Mouse (Mus musculus): ENCODE measurements at regions not wholly inside any gene's neighbourhood (a gene's known extent, or its start where the extent isn't known, plus 50 kb on each side); places are given as distances from the start of the nearest gene placed in this dataset.
A peak's percentile ranks its signal among the peaks of the same experiment; 100 is the strongest.

GRCm38 (mm10) chr8:26892380-26892779 lies 84.7 kb upstream of the Zfp703 start:
- no peak for DNase-seq

DNA sequence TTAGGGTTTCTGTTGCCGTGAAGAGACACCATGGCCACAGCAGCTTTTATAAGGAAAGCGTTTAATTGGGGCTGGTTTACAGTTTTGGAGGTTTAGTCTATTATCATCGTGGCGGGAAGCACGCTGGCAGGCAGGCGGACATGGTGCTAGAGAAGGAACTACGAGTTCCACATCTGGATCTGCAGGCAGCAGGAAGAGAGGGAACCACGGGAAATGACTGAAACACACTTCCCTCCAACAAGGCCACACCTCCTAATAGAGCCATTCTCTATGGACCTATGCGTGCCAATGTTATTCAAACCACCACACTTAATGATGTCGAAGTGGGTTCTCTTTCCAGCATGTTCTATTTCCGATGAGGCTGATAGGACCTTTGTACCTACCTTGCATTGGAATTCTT lies 81.3 kb upstream of the Zfp703 start:
- DNase-seq, result no peak

DNA sequence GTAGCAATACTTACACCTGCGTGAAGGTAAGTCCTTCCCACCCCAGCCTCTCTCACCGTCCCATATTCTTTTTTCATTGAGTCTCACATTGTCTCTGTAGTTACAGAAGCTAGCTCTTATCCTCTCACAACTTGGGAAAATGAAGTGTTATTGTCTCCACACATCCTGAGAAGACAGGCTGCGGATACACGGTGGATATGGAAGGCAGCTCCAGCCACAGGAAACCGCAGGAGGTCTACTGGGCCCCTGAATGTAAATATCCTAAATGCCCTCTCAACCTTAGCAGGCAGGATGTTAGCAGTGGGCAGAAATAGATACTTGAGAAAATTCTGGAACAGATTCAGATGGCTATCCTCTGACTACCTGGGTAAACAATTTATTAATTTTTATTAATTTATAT lies 73.8 kb upstream of the Zfp703 start:
- DNase-seq, result no peak

DNA sequence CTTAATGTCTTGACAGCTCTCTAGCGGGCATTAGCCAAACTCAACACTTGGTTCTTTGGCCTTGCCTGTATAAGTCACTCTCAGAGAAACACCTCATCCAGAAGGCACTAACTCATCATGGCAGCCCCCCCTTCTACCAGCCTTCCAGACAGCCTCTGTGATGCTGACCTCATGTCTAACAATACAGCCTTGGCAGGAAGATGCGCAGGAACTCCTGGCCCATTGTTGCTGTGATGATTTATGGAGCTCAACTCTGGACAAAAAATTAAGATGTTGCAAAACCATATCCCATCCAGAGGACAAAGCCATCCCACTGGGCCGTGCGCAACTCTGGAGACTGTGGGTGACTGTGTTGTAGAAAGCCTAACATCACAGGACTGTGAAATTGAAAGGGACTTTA lies 70.9 kb upstream of the Zfp703 start:
- DNase-seq, result no peak

- DNase-seq, result peak; percentile 33
Measured at GRCm38 (mm10) chr8:26907347-26908170, 69.6 kb upstream of the Zfp703 start.

GRCm38 (mm10) chr8:26910186-26910585 lies 66.9 kb upstream of the Zfp703 start:
- DNase-seq, result no peak

GRCm38 (mm10) chr8:26913562-26914529 lies 63.3 kb upstream of the Zfp703 start:
- DNase-seq, result no peak

DNA sequence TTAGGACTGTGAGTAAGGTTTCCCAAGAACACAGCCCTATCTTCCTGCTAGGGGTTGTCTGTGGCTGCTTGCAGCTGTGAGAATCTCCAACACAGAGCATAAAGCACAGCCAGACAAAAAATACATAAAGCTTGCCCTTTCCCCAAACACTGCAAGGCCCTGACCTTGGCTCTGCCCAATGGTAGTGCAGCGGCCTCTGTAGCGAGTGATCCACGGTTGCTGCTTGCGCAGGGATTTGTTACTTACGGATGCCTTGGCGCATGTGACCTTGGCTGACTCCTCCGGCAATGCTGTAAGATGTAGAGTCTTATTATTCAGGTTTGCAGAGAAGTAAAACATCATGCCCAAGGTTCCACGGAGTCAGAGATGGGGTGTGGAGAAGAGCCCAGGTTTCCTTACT lies 61.4 kb upstream of the Zfp703 start:
- DNase-seq, result no peak

- no peak for DNase-seq
Measured at GRCm38 (mm10) chr8:26921531-26922177, 55.5 kb upstream of the Zfp703 start.

GRCm38 (mm10) chr8:26922178-26922540 lies 55.0 kb upstream of the Zfp703 start:
- no peak for DNase-seq

GRCm38 (mm10) chr8:26923166-26923565 lies 54.0 kb upstream of the Zfp703 start:
- no peak for DNase-seq
